Mouse (Mus musculus) E14TG2a.4 (cell line): ENCODE measurements around the gene Efnb3.

Experiments used
- CTCF ChIP-seq: conservative IDR thresholded peaks from 2 replicates; pipeline ENCODE4 v1.5.1; 2014; ENCODE audit warnings: low read length
- NANOG ChIP-seq: IDR thresholded peaks from 2 replicates; pipeline ENCODE4 v1.6.1; 2014; ENCODE audit warnings: borderline replicate concordance, low read length, mixed read lengths
- POU5F1 ChIP-seq: IDR thresholded peaks from 2 replicates; pipeline ENCODE4 v1.6.1; 2014; ENCODE audit warnings: low read length, borderline replicate concordance

DNA sequence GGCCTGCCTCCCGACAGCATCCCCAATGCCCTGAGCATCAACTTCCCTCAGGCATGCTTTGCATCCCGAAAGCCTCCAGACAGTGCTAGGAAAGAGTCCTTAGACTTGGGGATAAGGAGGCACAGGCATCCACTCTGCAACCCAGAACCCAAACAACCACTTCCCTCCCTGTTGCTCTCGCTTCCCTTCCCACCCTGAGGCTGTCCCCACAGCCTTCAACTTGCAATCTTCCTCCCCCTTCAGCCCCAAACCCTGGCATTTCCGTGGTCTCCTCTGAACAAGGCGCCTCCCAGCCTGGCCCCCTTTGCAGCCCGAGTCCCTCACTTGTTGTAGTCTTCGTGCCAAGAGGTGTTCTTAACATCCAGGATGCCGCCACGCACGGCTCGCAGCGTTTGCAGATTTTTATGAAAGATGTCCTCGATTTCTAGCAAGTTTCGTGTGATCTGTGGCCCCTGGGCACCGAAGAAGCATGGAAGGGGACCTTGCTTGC, 43.8 kb downstream of the Efnb3 start:
- TF ChIP-seq POU5F1 (no peak), CTCF (no peak), NANOG (no peak)
